Mouse (Mus musculus) layer of hippocampus, adult 11-12 months (tissue): ENCODE measurements around the gene Gm10134.

Source experiments
- DNase-seq: peaks from one replicate; pipeline ENCODE4 v3.0.0; 2022; ENCODE audit warnings: low spot score

Gene Gm10134

DNA sequence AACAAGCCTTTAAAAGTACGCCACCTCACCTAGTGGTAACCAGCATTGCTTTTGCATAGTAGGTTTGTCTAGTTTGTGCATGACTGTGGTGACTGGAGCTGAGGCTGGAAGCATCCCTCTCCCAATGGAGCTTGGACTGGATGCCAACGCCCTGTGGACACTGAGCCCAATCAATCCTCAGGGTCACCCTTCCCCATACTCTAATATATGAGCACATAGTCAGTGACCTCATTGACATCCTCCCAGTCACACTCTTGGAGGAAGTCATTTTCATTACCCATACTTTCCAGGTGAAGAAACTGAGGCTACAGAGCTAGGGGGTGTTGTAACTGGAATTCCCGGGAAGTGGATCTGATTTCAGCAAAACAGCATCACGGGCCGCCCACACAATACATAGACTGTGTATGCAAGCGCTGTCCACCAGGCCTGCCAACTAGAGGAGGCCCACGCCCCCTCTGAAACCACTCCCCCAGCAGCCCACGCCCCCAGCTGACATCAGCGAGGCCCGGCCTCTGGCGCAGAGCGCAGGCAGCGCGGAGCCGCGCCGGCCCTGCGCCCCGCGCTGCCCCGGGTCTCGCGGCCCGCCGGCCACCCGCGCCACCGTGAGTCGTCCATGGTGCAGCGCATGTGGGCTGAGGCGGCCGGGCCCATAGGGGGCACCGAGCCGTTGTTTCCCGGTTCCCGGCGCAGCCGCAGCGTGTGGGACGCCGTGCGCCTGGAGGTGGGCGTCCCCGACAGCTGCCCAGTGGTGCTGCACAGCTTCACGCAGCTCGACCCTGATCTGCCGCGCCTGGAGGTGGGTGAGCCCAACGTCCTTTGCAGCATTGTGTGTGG lies 27.3 kb downstream of the Gm10134 start:
- DNase-seq: peak; percentile 91

DNA sequence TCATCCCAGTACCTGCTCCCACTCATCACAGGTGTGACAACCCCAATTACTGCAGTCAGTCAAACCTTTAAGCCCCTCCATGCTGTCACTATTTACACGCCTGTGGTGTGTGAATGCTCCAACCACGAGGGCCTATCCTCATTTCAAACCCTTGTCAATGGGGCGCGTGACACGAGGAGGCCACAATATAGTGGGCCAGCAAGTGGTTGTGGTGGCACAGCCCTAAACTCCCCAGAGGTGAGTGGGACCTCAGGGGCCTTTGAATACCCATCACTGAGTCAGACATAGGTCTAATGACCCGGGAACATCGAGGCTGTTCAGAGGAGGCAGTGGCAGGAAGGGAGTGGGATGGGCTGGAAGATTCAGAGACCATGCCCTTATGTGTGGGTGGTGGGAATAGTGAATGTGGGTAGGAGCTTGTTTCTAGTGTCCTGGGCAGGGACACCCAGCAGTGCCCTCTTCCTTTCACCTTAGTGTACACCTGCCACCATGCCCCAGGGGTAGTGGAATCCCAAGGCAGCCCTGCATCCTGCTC lies 28.1 kb downstream of the Gm10134 start:
- no peak for DNase-seq

DNA sequence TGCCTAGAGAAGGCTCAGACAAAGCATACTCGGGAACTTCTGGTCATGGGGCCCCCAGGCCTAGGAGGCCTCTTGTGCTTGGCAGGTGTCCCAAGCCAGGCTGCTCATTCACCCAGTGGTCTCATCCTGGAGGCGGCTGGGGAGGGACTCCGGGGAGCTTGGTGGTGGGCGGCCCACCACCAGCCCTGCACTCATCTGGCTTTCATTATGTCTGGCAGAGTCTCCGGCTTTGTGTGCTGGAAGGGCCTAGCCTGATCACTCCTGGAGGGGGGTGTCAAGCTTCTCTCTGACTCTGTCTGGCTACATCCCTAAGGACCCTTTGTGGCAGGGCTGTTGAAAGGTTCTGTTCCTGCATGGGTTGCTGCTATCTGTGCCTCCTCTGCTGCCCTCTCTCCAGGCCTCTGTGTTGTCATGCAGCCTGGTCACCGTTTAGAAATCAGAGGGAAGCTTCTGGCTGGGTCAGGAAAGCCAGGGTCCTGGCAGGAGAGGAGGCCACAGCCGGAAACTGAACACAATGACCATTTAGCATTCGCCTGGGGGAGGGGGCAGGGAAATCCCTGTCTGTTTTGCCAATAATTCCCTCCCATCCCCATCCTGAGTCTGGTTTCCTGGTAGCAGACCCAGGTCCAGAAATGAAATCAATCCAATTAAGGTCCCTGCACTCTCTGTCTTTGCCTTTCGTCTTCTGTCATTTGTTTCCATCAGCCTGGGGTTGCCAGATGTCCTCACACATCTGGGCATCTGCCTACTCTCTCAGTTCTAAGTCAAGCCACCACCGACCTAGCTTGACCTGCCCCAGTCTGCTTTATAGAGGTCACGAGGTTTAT lies 28.8 kb downstream of the Gm10134 start:
- DNase-seq: no peak

DNA sequence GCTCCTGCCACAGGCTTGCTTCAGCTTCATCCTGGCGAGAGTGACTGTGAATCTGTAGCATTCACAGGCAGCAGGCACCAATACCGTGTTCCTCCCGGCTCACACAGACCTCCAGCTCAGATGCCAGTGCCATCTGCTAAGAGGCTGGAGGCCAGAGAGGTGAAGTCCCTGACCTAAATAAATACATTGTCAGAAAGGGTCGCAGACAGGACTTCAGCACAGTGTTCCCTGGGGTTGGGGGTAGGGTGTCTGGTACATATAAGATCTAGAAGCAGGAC lies 29.3 kb downstream of the Gm10134 start:
- DNase-seq: no peak

DNA sequence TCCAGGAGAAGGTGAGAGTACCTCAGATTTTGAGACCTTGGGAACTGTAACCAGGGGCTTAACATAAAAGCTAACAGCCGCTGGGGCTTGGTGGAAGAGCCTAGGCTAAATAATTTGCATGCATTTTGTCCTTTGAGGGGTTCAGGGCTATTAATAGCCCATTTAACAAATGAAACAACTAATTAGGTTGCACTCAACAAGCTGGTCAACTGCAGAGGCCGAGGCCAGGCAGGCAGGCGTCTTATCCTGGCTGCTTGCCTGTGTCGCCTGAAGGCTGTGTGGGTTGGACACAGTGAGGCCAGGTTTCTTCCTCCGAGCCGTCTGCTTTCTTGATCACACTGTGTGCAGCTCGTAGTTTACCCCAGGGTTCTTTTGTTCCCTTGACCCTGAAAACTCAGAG lies 29.8 kb downstream of the Gm10134 start:
- DNase-seq: no peak

DNA sequence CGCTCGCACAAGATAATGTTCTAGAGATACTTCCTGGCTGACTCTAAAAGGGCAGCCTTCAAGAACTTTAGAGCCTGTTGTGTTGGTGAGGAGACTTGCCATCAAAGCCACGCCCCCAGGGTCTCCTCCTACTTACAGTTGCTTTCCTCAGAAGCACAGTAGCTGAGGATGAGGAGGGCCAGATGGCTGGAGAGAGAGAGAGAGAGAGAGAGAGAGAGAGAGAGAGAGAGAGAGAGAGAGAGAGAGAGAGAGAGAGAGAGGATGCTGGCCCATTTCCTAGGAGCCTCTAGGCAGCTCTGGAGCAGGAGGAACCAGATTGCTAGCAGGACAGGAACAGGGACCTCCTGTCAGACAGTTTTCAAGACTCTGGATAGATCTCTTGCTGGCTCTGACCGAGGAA lies 30.3 kb downstream of the Gm10134 start:
- DNase-seq: no peak

DNA sequence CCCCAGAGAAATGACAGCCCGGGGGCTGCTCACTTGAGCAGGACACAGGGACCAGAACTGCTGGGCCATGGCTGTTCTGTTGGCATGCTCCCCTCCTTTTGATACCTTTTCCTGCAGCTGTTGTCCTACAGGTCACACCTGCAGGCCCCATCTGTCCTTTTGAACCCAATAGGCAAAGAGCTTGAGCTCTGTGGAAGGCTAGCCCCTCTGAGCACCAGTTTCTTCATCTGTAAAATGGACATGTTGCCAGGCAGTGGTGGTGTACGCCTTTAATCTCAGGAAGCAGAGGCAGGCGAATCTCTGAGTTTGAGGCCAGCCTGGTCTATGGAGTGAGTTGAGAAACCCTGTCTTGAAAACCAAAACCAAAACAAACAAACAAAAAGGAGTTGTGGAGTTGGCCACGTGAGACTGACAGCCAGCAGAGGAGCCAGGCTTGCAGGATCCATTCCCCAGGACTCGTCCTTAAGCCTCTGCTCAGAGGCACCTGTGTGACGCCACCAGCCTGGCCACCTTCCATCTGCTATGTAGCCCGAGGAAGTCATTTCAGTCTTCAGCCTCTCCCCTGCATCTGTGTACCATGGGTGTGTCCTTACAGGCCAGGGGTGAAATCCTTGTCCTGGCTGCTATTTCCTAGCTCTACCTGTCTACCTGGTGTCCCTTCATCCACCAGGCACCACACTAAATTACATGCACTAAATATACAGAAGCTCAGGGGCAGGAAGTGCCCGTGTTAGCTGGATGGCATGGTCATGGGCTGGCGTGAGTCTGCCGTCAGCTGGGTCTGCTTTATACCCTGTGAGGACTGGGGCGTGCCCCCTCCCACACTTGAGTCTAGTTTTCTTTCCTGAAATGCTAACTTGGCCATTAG lies 31.1 kb downstream of the Gm10134 start:
- no peak for DNase-seq

DNA sequence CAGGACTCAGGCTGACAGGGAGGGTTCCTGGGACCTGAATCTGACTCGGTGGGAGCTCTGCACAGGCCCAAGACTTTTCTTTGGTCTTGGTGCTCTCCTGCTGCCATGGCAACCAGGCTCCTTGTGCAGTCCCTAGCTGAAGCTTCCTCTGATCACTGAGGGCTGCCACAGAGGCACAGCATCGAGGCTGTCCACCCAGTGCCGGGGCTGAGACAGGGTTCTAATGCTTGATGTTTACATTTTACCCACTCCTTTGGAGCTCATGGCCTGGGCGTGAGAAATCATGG lies 31.7 kb downstream of the Gm10134 start:
- no peak for DNase-seq

DNA sequence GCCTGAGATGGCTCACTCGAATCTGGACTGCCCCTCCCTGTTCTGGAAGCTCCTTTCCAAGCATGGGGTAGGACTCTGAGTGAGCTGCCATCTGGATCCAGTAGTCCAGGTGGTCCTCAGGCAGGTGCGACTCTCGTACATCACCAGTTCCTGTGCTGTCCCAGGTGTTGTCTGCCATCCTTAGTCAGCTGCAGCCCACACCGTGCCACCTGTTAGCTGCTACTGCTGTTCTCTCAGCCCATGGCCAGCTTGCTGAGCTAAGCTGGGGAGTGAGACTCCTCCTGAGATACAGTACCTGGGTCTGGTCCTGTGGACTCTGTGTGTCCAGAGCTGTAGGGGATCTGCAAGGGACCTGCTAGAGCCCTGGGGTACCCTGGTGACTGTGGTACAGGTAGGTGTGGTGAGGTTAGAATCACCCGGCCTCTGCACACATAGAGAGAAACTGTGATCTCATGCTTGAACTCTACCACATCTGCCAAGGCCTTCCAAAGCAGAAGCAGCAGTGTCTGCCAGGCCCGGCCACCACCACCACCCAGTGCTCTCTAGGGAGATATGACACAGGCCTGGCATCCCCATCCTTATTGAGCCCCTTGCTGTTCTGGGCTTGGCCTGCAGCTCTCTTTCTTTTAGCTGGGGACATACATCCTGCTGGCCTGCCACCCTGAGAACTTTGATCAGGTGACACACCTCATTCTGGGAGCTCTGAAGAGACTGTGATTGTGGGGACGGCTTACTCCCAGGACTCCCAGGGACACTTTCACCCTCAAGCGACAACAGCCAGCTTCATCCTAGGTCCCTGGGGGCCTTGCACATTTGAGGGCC lies 32.3 kb downstream of the Gm10134 start:
- no peak for DNase-seq

DNA sequence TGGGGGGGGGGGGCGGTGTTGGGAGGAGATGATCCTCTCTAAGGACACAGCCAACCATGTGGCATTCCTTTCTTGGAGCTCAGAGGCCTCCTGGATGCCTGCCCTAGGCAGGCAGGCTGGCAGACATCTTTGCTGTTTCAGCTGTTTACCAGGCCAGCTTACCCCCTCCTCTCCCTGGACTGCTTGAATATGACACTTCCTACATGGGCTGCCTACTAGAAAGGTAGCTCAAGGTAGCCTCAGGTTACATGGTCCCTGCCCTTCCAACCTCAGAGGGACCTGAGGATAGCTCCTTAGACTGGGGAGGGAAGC lies 32.9 kb downstream of the Gm10134 start:
- DNase-seq: no peak

DNA sequence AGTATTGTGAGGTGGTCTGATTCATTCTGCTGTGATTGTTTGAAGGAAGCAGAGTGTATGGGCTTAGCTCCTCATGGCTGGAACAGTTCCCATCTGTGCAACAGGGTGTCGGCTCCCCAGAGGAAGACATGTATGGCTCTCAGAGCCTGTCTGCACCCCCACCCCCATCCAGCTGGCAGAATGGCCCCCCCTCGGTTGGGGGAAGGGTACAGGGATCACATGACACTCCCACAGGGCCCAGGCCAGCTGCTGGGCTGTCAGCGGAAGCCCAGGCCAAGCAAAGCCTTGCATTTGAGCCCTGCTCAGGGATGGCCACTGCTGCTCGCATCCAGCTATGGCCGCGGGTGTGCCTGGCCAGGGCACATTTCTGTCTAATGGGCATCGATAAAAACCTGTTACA lies 33.3 kb downstream of the Gm10134 start:
- DNase-seq: peak; percentile 86

DNA sequence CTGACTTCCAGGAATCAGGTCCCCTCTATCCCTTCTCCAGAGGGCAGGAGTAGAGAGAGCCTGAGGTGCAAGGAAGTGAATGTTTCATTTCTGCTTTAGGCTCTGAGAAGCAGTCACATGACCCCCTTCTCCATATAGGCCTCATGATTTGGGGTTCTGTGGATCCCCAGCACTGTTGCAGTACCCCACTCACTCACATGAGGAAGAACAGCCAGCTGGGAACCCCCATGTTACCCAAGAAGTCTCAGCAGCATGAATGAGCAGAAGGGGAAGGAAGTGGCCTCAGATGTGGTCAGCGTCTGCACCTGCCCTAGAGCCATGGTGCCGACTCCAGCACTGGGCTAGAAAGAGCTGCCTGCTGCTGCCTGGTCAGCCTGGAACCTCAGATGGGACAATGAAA lies 34.1 kb downstream of the Gm10134 start:
- no peak for DNase-seq

DNA sequence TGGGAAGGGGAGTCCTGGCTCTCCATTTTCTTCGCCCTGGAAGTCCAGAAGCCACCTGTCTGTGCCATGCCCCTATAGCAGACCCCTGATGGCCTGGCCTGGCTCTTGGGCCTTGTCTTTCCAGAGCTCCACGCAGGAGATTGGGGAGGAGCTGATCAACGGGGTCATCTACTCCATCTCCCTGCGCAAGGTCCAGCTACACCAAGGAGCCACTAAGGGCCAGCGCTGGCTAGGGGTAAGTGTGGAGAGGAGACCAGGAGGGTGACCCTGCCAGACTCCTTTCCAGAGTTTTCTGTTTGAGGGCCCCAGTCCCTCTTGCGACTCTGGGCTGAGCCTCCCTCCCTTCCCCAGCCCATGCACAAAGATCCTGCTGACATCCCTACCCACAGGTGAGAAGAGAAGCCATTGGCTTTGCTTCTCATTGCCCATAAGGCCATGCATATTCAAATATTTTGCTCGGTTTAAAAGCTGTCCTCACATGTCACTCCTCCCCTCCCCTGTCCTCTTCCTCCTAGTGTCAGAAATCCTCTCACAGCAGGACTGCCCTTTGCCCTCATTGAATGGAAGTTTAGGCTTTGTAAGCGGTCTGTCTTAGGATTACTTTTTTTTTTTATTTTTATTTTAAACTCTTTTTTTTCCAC lies 34.8 kb downstream of the Gm10134 start:
- DNase-seq: no peak

DNA sequence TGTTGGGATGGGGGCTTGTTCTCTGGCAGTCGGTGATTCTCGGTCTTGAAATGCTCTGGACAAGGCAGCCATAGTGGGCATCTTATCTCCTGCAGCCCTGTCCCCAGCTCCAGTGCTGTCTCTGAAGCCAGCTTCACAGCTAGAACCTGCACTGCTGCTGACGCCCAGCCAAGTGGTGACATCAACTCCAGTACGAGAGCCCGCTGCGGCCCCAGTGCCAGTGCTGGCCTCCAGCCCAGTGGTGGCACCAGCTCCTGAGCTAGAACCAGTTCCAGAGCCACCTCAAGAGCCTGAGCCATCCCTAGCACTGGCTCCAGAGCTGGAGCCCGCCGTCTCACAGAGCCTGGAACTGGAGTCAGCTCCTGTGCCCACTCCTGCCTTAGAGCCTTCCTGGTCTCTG lies 38.0 kb downstream of the Gm10134 start:
- DNase-seq: no peak

DNA sequence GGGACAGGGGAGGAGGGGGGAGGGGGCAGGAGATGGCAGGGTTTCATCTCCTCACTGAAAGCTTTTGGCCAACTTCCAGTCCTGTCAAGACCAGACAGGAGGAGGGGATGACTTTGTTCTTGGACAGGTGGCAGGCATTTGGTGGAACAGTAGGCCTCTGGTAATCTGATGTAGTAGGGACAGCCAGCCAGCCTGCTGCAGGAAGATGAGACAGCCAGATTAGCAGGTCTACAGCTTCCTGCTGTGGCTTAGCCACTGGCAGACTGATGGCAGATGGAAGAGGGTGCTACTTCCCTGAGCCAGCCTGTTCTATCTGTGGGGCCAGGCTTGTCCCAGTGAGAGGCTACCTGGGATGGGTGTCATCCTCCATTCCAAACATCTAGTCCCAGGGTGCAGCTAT lies 40.1 kb downstream of the Gm10134 start:
- no peak for DNase-seq

DNA sequence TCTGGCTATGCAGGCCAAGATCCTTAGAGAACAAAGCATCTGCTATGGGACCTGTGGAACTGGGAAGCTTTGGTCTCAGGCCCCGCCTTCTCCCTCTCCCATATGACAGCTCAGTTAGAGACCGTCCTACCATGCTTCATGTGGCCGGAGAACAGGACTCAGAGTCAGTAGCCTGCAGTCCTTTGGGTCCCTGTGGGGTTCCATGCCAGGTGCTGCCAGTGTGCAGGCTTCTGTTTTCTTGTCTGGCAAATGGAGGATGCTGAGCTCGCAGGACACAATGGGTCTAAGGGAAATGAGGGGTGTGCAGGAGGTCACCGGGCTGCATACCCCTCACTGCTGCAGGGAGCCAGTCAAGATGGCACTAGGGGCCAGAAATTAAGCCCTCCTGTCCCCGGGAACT lies 40.7 kb downstream of the Gm10134 start:
- DNase-seq: no peak

DNA sequence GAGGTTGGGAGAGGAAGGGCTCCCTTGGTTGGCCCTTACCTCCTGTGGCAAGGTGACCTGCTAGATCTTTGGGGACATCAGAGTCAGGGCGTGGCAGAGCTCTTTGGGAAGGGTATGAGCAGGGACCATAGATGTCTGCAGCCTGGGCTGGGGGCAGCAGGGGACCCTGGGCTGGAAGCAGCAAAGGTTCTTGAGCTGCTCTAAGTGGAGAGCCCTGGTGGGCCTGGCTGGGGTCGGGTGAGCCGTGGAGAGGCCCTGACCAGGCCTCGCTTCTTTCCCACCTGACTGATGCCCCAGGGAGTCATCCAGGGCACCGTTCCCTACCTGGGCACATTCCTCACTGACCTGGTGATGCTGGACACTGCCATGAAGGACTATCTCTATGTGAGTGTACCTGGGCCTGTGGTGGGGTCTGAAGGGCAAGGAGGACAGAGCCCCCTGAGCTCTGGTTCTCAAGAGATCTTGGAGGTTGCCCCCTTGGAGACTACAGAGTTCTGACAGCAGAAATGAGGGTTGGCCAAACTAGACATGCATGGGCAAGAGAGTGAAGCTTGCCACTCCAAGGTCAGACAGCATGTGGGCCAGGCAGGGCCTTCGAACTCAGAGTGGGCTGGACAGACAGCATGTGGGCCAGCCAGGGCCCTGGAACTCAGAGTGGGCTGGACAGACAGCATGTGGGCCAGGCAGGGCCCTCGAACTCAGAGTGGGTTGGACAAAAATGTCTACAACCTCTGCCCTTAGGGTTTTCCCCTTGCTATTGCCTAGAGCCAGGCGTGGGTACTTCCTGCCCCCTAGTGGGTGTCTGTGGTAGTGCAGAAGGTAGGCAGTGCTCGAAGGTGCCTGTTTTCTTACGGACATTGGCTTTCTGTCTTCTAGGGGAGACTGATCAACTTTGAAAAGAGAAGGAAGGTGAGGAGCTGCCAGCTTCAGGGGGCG lies 41.6 kb downstream of the Gm10134 start:
- DNase-seq: peak; percentile 88

DNA sequence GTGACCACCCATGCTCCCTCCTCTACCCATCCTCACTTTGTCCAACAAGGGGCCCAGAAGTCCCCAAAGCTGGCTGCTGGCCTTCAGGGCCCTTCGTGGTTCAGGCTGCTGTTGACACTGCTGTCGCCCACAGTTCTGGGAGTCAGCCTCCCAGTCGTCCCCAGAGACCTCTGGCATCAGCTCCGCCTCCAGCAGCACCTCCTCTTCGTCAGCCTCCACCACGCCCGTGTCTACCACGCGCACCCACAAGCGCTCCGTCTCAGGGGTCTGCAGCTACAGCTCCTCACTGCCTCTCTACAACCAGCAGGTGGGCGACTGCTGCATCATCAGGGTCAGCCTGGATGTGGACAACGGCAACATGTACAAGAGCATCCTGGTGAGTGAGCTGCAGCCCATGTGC lies 43.3 kb downstream of the Gm10134 start:
- no peak for DNase-seq

DNA sequence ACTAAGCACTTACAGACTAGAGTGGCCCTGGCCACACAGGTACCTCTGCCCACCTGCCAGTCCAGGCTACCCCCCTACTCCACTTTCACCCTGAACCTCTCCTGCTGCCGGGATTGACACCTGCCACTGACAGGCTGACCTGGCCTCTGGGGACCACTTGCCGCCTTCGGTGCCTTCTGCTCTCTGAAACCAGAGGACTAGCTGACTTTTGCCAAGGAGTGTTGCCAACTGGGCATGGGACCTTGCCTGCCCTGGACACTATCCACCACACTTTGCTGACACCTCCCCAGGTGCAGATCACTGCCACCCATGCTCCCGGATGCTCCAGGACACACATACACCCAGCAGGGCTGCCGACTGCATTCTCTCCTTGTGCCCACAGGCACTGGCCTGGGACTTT lies 46.4 kb downstream of the Gm10134 start:
- DNase-seq: no peak
